Mouse (Mus musculus) spleen, postnatal 0 days (tissue): ENCODE measurements around the gene Dennd2d. TPM values are rescaled to one million over a fixed set of nuclear protein-coding genes. Genes with fewer than 3 reads are reported as not detected.

Experiments used
- polyA plus RNA-seq: library from polyadenylated mRNA; unstranded; fragments of >200 nt; fragmentation: Nextera tagmentation; extraction: Ambion mirVana; gene quantifications from 2 replicates; pipeline ENCODE4 v1.2.1, GENCODE M21; 2015

Gene Dennd2d
- 4.9 and 7.1 TPM in 2 replicates for polyA plus RNA-seq

GRCm38 (mm10) chr3:106482281-106483081 lies at the start of gene Dennd2d:
Dennd2d (plus strand) TSS chr3:106482405.

DNA sequence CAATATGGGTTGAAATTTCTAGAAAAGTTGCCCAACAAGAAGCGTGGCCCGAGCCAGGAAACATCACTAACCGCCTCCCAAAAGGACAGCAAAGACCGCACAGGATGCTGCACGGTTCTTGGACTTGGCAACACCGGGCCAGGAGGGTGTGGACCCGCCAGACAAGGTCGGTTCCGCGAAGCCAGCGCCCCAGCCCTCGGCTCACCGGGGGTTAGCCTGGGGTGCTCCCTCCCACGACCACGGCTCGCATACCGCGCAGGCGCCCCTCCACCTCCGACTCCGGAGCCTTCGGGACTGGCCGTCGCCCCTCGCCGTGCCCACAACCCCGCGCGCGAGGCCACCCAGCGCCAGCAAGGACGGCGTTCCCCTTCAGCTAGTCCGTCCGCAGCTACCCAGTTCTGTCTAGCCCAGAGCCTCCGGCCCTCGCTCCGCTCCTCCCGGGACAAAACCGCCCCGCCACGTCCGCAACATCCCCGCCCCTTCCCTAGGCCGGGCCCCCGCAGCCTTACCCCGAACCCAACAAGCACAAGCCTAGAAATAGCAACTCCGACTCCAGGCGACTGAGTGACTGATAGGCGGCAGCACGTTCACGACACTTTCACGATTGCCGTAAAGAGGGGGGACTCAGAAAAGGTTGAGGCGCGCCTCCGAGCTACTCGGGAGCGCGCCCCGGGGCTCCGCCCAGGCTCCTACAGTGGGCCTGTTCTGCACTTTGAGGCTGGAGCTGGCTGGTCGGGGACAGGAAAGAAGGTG lies 65.1 kb downstream of the Dennd2d start, which contains the start of the genes Dram2 and Cept1:
Gene Dram2, plus strand, starts transcription at position 628 of the 753 bp plus-strand sequence.
Gene Cept1, minus strand, starts transcription at position 632 of the 753 bp plus-strand sequence.

Other genes starting within 250 kb of the Dennd2d start
- gene Chil6, start 76.2 kb upstream of the Dennd2d start, polyA plus RNA-seq, result 0.07 TPM in 1 of 2 replicates, not detected in the other
- gene Dram2, start 65.4 kb downstream of the Dennd2d start, polyA plus RNA-seq, result 29.8 and 39.8 TPM in 2 replicates
- 21.2 and 25.8 TPM in 2 replicates for gene Cept1, start 65.4 kb downstream of the Dennd2d start, polyA plus RNA-seq
- gene Lrif1, start 202.6 kb downstream of the Dennd2d start, polyA plus RNA-seq, result 11.8 and 14.5 TPM in 2 replicates